ENCODE assay signal across 21 mouse cellular contexts in the genomic region with DNA sequence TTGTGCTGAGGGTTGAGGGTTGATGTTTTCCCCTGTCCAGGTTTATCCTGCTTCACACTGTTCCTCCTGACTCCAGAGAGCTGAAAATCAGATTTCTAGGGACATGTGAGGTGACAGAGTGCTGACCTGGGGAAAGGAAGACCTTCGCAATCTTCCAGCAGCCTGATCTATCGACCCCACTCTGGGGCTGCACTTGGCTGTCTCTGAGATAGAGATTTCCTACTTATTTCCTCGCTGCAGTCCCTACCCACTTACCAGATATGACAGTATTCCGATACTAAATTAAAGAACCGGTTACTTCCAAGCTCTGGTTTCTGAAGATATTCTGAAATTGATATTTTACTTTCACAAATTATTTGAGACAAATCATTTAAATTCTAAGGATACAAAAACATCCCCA.
DNase-seq lines count a peak whose midpoint lies in the region; ATAC-seq and TF ChIP-seq lines count a peak whose summit lies in the region.
"Had no signal": no experiment of that assay in that cellular context is flagged by ENCODE, and none has a peak within 500 bp of the region (broad histone marks: within the 10 kb centered on the region; RNA-seq: fewer than 3 reads in every experiment).

No protein-coding gene starts in this region.

- no peak overlapping the region for H3K4me3 ChIP-seq in hindbrain, embryonic 14.5 days (replicated peaks; ENCODE audit: low read length)
- H3K4me3 ChIP-seq in hindbrain, embryonic 11.5 days (ENCODE audit: low read depth, low read length) = no peak overlapping the region
- H3K4me3 ChIP-seq in neural tube, embryonic 14.5 days (ENCODE audit: low read depth, low read length) = no peak overlapping the region
- H3K4me3 ChIP-seq in neural tube, embryonic 15.5 days (replicated peaks) = no peak overlapping the region
- no peak overlapping the region for H3K4me3 ChIP-seq in hindbrain, postnatal 0 days (ENCODE audit: low read length)
- no peak overlapping the region for H3K4me3 ChIP-seq in lung, postnatal 0 days (ENCODE audit: low read depth, low read length)
- H3K4me3 ChIP-seq: embryonic facial prominence, embryonic 12.5 days; limb, embryonic 13.5 days; liver, embryonic 12.5 days had no signal

- no peaks in the 10 kb centered on the region for H3K27me3 ChIP-seq in hindbrain, embryonic 14.5 days (ENCODE audit: control insufficient read depth, insufficient read depth, low read length)
- H3K27me3 ChIP-seq in hindbrain, embryonic 11.5 days (ENCODE audit: control insufficient read depth, insufficient read depth, low read length) = no peaks in the 10 kb centered on the region
- H3K27me3 ChIP-seq in neural tube, embryonic 14.5 days (ENCODE audit: control insufficient read depth, insufficient read depth, low read length) = no peaks in the 10 kb centered on the region
- H3K27me3 ChIP-seq in neural tube, embryonic 15.5 days (replicated peaks) = no peaks in the 10 kb centered on the region
- no peaks in the 10 kb centered on the region for H3K27me3 ChIP-seq in hindbrain, postnatal 0 days (ENCODE audit: insufficient read depth, low read length)
- no peaks in the 10 kb centered on the region for H3K27me3 ChIP-seq in lung, postnatal 0 days (replicated peaks; ENCODE audit: insufficient read depth, low read length)
- H3K27me3 ChIP-seq: embryonic facial prominence, embryonic 12.5 days; limb, embryonic 13.5 days; liver, embryonic 12.5 days had no signal

- no peak for TF ChIP-seq EP300 in lung, postnatal 0 days (IDR thresholded peaks at IDR 0.05)

- H3K9me3 ChIP-seq in hindbrain, embryonic 14.5 days (ENCODE audit: control insufficient read depth, low read length) = no peaks in the 10 kb centered on the region
- no peaks in the 10 kb centered on the region for H3K9me3 ChIP-seq in hindbrain, embryonic 11.5 days (ENCODE audit: control insufficient read depth, low read length)
- no peaks in the 10 kb centered on the region for H3K9me3 ChIP-seq in neural tube, embryonic 14.5 days (ENCODE audit: control insufficient read depth, low read length)
- H3K9me3 ChIP-seq in neural tube, embryonic 15.5 days (replicated peaks) = no peaks in the 10 kb centered on the region
- H3K9me3 ChIP-seq in hindbrain, postnatal 0 days (ENCODE audit: low read length) = no peaks in the 10 kb centered on the region
- no peaks in the 10 kb centered on the region for H3K9me3 ChIP-seq in lung, postnatal 0 days (ENCODE audit: low read length)
- H3K9me3 ChIP-seq: embryonic facial prominence, embryonic 12.5 days; limb, embryonic 13.5 days; liver, embryonic 12.5 days had no signal

- 80% methylated on average over 5 of the region's 5 CpGs for WGBS in hindbrain, embryonic 14.5 days
- 92% methylated on average over 5 of the region's 5 CpGs for WGBS in hindbrain, embryonic 11.5 days
- WGBS in neural tube, embryonic 14.5 days = 86% methylated on average over 5 of the region's 5 CpGs
- WGBS in neural tube, embryonic 15.5 days = 88% methylated on average over 5 of the region's 5 CpGs
- WGBS in hindbrain, postnatal 0 days = 82% methylated on average over 5 of the region's 5 CpGs
- WGBS in lung, postnatal 0 days = 79% methylated on average over 5 of the region's 5 CpGs

- no peak for TF ChIP-seq CTCF in hindbrain, postnatal 0 days (IDR thresholded peaks at IDR 0.05; ENCODE audit: low read depth)
- no peak for TF ChIP-seq CTCF in lung, postnatal 0 days (IDR thresholded peaks at IDR 0.05)

- H3K36me3 ChIP-seq in hindbrain, embryonic 14.5 days (replicated peaks; ENCODE audit: control insufficient read depth, insufficient read depth) = no peaks in the 10 kb centered on the region
- H3K36me3 ChIP-seq in hindbrain, embryonic 11.5 days (ENCODE audit: control insufficient read depth, insufficient read depth, low read length) = no peaks in the 10 kb centered on the region
- H3K36me3 ChIP-seq in neural tube, embryonic 14.5 days (ENCODE audit: control insufficient read depth, insufficient read depth, low read length) = no peaks in the 10 kb centered on the region
- no peaks in the 10 kb centered on the region for H3K36me3 ChIP-seq in neural tube, embryonic 15.5 days
- no peaks in the 10 kb centered on the region for H3K36me3 ChIP-seq in hindbrain, postnatal 0 days (ENCODE audit: insufficient read depth, low read length)
- H3K36me3 ChIP-seq in lung, postnatal 0 days (ENCODE audit: insufficient read depth, low read length) = no peaks in the 10 kb centered on the region
- H3K36me3 ChIP-seq: embryonic facial prominence, embryonic 12.5 days; limb, embryonic 13.5 days; liver, embryonic 12.5 days had no signal

- H3K4me1 ChIP-seq in hindbrain, embryonic 14.5 days (replicated peaks; ENCODE audit: control insufficient read depth, insufficient read depth, low read length) = no peaks in the 10 kb centered on the region
- no peaks in the 10 kb centered on the region for H3K4me1 ChIP-seq in hindbrain, embryonic 11.5 days (replicated peaks; ENCODE audit: control insufficient read depth, insufficient read depth, low read length)
- H3K4me1 ChIP-seq in neural tube, embryonic 14.5 days (ENCODE audit: control insufficient read depth, insufficient read depth, low read length) = no peaks in the 10 kb centered on the region
- no peaks in the 10 kb centered on the region for H3K4me1 ChIP-seq in neural tube, embryonic 15.5 days
- H3K4me1 ChIP-seq in hindbrain, postnatal 0 days (ENCODE audit: insufficient read depth, low read length) = no peaks in the 10 kb centered on the region
- no peaks in the 10 kb centered on the region for H3K4me1 ChIP-seq in lung, postnatal 0 days (ENCODE audit: insufficient read depth, low read depth, low read length)
- H3K4me1 ChIP-seq: embryonic facial prominence, embryonic 12.5 days; limb, embryonic 13.5 days; liver, embryonic 12.5 days had no signal

- peak overlapping the region; percentile 47 for H3K27ac ChIP-seq in hindbrain, embryonic 14.5 days
- no peak overlapping the region for H3K27ac ChIP-seq in hindbrain, embryonic 11.5 days (ENCODE audit: low read depth, low read length)
- H3K27ac ChIP-seq in neural tube, embryonic 14.5 days (ENCODE audit: low read depth, low read length) = peak overlapping the region; percentile 48; the same call in 1 of the 2 replicates
- no peak overlapping the region for H3K27ac ChIP-seq in neural tube, embryonic 15.5 days (replicated peaks)
- 0 out of 2 replicates have a peak overlapping the region, but pooled peaks have one; percentile 0 for H3K27ac ChIP-seq in hindbrain, postnatal 0 days
- no peak overlapping the region for H3K27ac ChIP-seq in lung, postnatal 0 days (ENCODE audit: low read length)
- H3K27ac ChIP-seq: embryonic facial prominence, embryonic 12.5 days; kidney, postnatal 0 days; limb, embryonic 13.5 days; liver, embryonic 12.5 days had no signal

- H3K4me2 ChIP-seq in hindbrain, embryonic 14.5 days (replicated peaks) = no peak overlapping the region
- H3K4me2 ChIP-seq in hindbrain, embryonic 11.5 days (replicated peaks; ENCODE audit: low read depth, low read length) = no peak overlapping the region
- H3K4me2 ChIP-seq in neural tube, embryonic 14.5 days (ENCODE audit: low read depth, low read length) = no peak overlapping the region
- H3K4me2 ChIP-seq in neural tube, embryonic 15.5 days = no peak overlapping the region
- no peak overlapping the region for H3K4me2 ChIP-seq in hindbrain, postnatal 0 days (ENCODE audit: low read depth, low read length)
- no peak overlapping the region for H3K4me2 ChIP-seq in lung, postnatal 0 days (replicated peaks; ENCODE audit: low read depth, low read length)
- H3K4me2 ChIP-seq: embryonic facial prominence, embryonic 12.5 days; limb, embryonic 13.5 days; liver, embryonic 12.5 days had no signal

- intact Hi-C loops in gastrocnemius, postnatal 14 days (cut with DNase I; ENCODE audit: low total_unique reads) = no loop called here

- peak; percentile 21; the same call in 1 of the 2 replicates for ATAC-seq in hindbrain, embryonic 14.5 days (ENCODE audit: low FRiP score)
- no peak for ATAC-seq in hindbrain, embryonic 11.5 days (ENCODE audit: low FRiP score)
- ATAC-seq in neural tube, embryonic 14.5 days (ENCODE audit: low read depth) = no peak
- no peak for ATAC-seq in neural tube, embryonic 15.5 days (ENCODE audit: low FRiP score)
- ATAC-seq in hindbrain, postnatal 0 days = peak; percentile 40; the same call in 1 of the 2 replicates
- no peak for ATAC-seq in lung, postnatal 0 days
- ATAC-seq: CD4-positive, CD25-positive, alpha-beta regulatory T cell, adult 4 months; intestine, embryonic 16.5 days; liver, embryonic 12.5 days; liver, postnatal 0 days had no signal

- DNase-seq in hindbrain, embryonic 14.5 days (ENCODE audit: low spot score) = no peak
- DNase-seq in hindbrain, embryonic 11.5 days (ENCODE audit: low spot score) = no peak
- no peak for DNase-seq in hindbrain, postnatal 0 days (ENCODE audit: low spot score)
- DNase-seq in gastrocnemius, postnatal 14 days = no peak
- no peak for DNase-seq in lung, postnatal 0 days (ENCODE audit: low spot score)
- DNase-seq: adrenal gland, postnatal 14 days; cerebellum, adult 11 months; cerebellum, adult 9-11 months; heart, postnatal 14 days; kidney, adult 8-10 months; kidney, postnatal 4 days; liver, postnatal 0 days; lung, postnatal 4 days had no signal

- H3K9ac ChIP-seq in hindbrain, embryonic 14.5 days = no peak overlapping the region
- no peak overlapping the region for H3K9ac ChIP-seq in hindbrain, embryonic 11.5 days (ENCODE audit: low read depth, low read length)
- H3K9ac ChIP-seq in neural tube, embryonic 14.5 days (replicated peaks; ENCODE audit: low read depth, low read length) = no peak overlapping the region
- H3K9ac ChIP-seq in neural tube, embryonic 15.5 days (replicated peaks) = no peak overlapping the region
- no peak overlapping the region for H3K9ac ChIP-seq in hindbrain, postnatal 0 days (replicated peaks; ENCODE audit: low read length)
- no peak overlapping the region for H3K9ac ChIP-seq in lung, postnatal 0 days (replicated peaks; ENCODE audit: low read depth)
- H3K9ac ChIP-seq: embryonic facial prominence, embryonic 12.5 days; limb, embryonic 13.5 days; liver, embryonic 12.5 days; liver, postnatal 0 days had no signal

Comparison
In these comparisons a context has a peak if more than half of its experiments do, and no peak if none do; other contexts are left out.
1. ATAC-seq: peak in hindbrain, embryonic 14.5 days (single experiment) and hindbrain, postnatal 0 days (single experiment); none in hindbrain, embryonic 11.5 days (single experiment), neural tube, embryonic 14.5 days (single experiment), neural tube, embryonic 15.5 days (single experiment) and lung, postnatal 0 days (single experiment).
2. H3K27ac ChIP-seq: peak in hindbrain, embryonic 14.5 days (single experiment), neural tube, embryonic 14.5 days (single experiment) and hindbrain, postnatal 0 days (single experiment); none in hindbrain, embryonic 11.5 days (single experiment), neural tube, embryonic 15.5 days (single experiment) and lung, postnatal 0 days (single experiment).